Mouse (Mus musculus) left cerebral cortex, postnatal 25 days (tissue): ENCODE results near the gene Rnase13. TPM values are rescaled to one million over a fixed set of nuclear protein-coding genes. Genes with fewer than 3 reads are reported as not detected.
A peak's percentile ranks its signal among the peaks of the same experiment; 100 is the strongest.

Experiments used
- DNase-seq, 2 experiments: peaks; one replicate each; pipeline ENCODE4 v3.0.0; 2022; ENCODE audit warnings: low spot score in 2 of 2, mixed read lengths in 1 of 2
- intact Hi-C: fragments of 180-260 bp; cut with DNase I; formaldehyde crosslinking; loops from one replicate; pipeline ENCODE4 v1.15.1; 2025
- total RNA-seq, 2 experiments: library from RNA; stranded (reverse); gene quantifications; 2 replicates each; pipeline ENCODE4 v1.2.3; 2021

Rnase13 gene
- total RNA-seq, 2 experiments from 2014 or later = 0.32 TPM; not detected in 1

- intact Hi-C loops = loop anchor here (5.0 to 10.0 kb wide), 4 partner anchors 42 to 955 kb away; partner anchors contain the start of genes Pip4p1, Pnp and Supt16
- no peak for DNase-seq
These were observed 32.7 kb downstream of the Rnase13 start for GRCm38 (mm10) chr14:51889833-51890232.

GRCm38 (mm10) chr14:51886051-51886450, 36.5 kb downstream of the Rnase13 start:
- DNase-seq = no peak
- intact Hi-C loops = loop anchor here (5.0 to 10.0 kb wide), 2 partner anchors 46 to 399 kb away; no protein-coding TSS in a partner anchor

- intact Hi-C loops = loop anchor here (5.0 to 10.0 kb wide), 3 partner anchors 48 to 400 kb away; partner anchors contain the start of gene Zfp219
These were observed 37.8 kb downstream of the Rnase13 start, which contains the start of gene Mettl17 for GRCm38 (mm10) chr14:51884598-51885331. Gene Mettl17, plus strand, starts transcription at chr14:51884842.

GRCm38 (mm10) chr14:51884031-51884544, 38.5 kb downstream of the Rnase13 start:
- DNase-seq = no peak
- intact Hi-C loops = loop anchor here (5.0 to 10.0 kb wide), 2 partner anchors 138 to 401 kb away; partner anchors contain the start of gene Zfp219

More at GRCm38 (mm10) chr14:51884598-51885331, 37.8 kb downstream of the Rnase13 start, which contains the start of gene Mettl17:
- DNase-seq = peak; percentile 87 to 97

GRCm38 (mm10) chr14:51883527-51884030, 39.0 kb downstream of the Rnase13 start:
- peak; percentile 58 to 86 for DNase-seq
- intact Hi-C loops = loop anchor here (5.0 to 10.0 kb wide), 2 partner anchors 139 to 401 kb away; partner anchors contain the start of gene Zfp219

GRCm38 (mm10) chr14:51877517-51877916, 45.1 kb downstream of the Rnase13 start:
- intact Hi-C loops = no loop called here
- no peak for DNase-seq

GRCm38 (mm10) chr14:51871741-51872140, 50.8 kb downstream of the Rnase13 start:
- intact Hi-C loops = no loop called here
- DNase-seq = no peak

Other genes starting within 250 kb of the Rnase13 start
- not detected for gene Gm17079, start 227.3 kb downstream of the Rnase13 start, total RNA-seq
- not detected for gene Gm5800, start 205.6 kb downstream of the Rnase13 start, total RNA-seq
- gene Ang4, start 149.2 kb downstream of the Rnase13 start, total RNA-seq = not detected
- gene AY358078, start 122.7 kb downstream of the Rnase13 start, total RNA-seq = not detected
- not detected for gene Ear6, start 69.1 kb downstream of the Rnase13 start, total RNA-seq
- 10 to 100 TPM; 26.0 to 33.8 TPM for gene Mettl17, start 37.9 kb downstream of the Rnase13 start, total RNA-seq
- 1 to 10 TPM; 4.8 to 6.6 TPM for gene Slc39a2, start 29.9 kb downstream of the Rnase13 start, total RNA-seq
- 100 to 1,000 TPM; 694 to 748 TPM for gene Ndrg2, start 8.6 kb downstream of the Rnase13 start, total RNA-seq
- gene Tppp2, start 4.3 kb downstream of the Rnase13 start, total RNA-seq = not detected
- gene Arhgef40, start 61.9 kb upstream of the Rnase13 start, total RNA-seq = 10 to 100 TPM; 26.3 to 28.5 TPM
- gene Tmem253, start 92.9 kb upstream of the Rnase13 start, total RNA-seq = under 1 TPM in 1 of 2 experiments, not detected in 1; 0.60 TPM
- gene Zfp219, start 98.0 kb upstream of the Rnase13 start, total RNA-seq = 10 to 100 TPM; 32.0 to 36.3 TPM
- not detected for gene Olfr221, start 119.7 kb upstream of the Rnase13 start, total RNA-seq
- 100 to 1,000 TPM; 226 to 228 TPM for gene Hnrnpc, start 181.3 kb upstream of the Rnase13 start, total RNA-seq
- 1 to 10 TPM; 2.4 to 2.8 TPM for gene Rpgrip1, start 187.9 kb upstream of the Rnase13 start, total RNA-seq